Mouse (Mus musculus) 416B (cell line): ENCODE results near the gene Defa31.
"Not testable (repeated sequence)": the region's sequence is repeated elsewhere in the genome, so short reads cannot be mapped to it uniquely, and the experiment has no call there.

ENCODE experiments used
- DNase-seq: peaks from one replicate; pipeline ENCODE4 v3.0.0; 2011; ENCODE audit warnings: low read depth

Gene Defa31

DNA sequence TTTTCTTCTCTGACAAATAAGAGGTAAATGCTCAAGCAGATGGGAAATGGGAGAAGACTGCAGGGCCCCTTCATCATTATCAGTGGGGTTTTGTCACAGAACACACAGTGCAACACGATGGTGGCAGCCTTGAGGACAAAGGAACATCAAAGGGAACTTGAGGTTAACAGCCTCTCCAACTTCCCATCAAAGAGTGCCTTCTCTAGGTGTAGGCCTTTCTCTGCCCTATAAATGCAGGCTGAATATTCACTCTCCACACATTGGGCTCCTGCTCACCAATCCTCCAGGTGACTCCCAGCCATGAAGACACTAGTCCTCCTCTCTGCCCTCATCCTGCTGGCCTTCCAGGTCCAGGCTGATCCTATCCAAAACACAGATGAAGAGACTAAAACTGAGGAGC is at the start of gene Defa31:
TSS of gene Defa31 (plus strand) at position 301 of the 400 bp plus-strand sequence.
- not testable (repeated sequence) for DNase-seq

DNA sequence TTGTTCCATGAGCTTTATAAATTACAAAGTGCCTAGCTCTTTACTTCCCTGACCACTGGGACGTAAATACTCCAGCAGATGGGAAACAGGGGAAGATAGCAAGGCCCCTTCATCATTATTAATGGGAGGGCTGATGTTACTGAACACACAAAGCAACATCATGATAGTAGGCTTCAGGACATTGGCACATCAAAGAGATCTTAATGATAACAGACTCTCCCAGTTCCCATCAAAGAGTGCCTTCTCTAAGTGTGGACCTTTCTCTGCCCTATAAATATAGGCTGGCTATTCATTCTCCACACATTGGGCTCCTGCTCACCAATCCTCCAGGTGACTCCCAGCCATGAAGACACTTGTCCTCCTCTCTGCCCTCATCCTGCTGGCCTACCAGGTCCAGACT is 29.4 kb upstream of the Defa31 start, which contains the start of gene Defa22:
TSS of gene Defa22 (plus strand) at position 301 of the 400 bp plus-strand sequence.
- DNase-seq, result not testable (repeated sequence)

DNA sequence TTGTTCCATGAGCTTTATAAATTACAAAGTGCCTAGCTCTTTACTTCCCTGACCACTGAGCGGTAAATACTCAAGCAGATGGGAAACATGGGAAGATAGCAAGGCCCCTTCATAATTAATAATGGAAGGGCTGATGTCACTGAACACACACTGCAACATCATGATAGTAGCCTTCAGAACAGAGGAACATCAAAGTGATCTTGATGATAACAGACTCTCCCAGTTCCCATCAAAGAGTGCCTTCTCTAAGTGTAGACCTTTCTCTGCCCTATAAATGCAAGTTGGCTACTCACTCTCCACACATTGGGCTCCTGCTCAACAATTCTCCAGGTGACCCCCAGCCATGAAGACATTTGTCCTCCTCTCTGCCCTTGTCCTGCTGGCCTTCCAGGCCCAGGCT is 9.8 kb downstream of the Defa31 start, which contains the start of gene Gm15293:
TSS of gene Gm15293 (plus strand) at position 301 of the 400 bp plus-strand sequence.
- DNase-seq, result not testable (repeated sequence)
